Mouse (Mus musculus): Measurements from ENCODE around the gene Lin52. TPM values are rescaled to one million over a fixed set of nuclear protein-coding genes. Genes with fewer than 3 reads are reported as not detected.

The Lin52 gene
- total RNA-seq, 2 experiments from 2014 or later, result 17.4 to 20.3 TPM

DNA sequence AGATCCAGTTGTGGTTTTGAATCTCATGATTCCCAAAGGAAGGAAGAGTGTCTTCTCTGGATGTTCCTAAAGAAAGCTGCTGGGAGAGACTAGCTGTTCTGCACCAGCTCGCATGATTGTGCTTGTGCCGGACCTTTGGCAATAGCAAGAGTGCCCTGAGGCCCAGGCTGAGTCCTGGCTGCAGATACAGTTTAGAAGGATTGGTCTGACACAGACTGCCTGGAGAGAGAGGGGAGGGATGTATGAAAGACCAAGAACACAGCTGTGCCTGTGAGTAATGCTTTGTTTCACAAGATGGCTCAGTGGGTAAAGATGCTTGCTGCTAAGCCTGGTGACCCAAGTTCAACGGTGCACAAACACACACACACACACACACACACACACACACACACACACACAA, 11.6 kb downstream of the Lin52 start:
- DNase-seq (ENCODE audit: low spot score in 2 of 2), result no peak

DNA sequence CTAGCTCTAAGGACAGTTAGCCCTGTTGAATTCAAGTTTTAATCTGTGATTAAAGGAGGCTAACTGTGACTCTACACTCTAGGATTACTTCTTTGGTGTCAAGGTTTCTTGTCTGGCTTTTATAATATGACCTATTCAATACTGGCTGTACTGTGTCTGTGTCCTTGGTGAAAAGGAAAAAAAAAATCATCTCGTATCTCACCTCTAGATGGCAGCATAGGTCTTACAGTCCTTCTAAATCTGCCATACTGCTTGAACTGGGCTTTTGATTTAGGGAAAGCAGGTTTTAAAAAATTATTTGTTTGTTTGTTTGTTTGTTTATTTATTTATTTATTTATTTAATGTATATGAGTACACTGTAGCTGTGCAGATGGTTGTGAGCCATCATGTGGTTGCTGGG, 17.5 kb downstream of the Lin52 start:
- DNase-seq (ENCODE audit: low spot score in 2 of 2), result peak in 1 of 2 experiments; percentile 76

DNA sequence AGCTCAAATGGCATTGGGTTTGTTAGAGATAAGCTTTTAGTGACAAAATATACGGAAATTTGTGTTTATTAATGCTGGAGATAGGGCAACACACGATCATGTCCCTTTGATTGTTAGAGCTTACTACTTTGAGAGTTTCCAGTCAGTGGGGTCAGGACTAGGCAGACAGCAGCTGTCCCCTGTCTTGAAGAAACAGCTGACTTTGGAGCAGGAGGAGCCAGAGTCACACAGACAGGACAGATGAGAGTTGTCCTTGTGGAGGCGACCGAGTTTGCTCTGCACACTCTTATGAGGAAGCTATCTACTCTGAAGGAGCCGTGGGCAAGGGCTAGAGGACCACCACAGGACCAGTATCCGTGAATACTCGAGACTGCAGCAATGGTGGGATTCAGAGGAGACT, 27.7 kb downstream of the Lin52 start:
- no peak for DNase-seq (ENCODE audit: low spot score in 2 of 2)

DNA sequence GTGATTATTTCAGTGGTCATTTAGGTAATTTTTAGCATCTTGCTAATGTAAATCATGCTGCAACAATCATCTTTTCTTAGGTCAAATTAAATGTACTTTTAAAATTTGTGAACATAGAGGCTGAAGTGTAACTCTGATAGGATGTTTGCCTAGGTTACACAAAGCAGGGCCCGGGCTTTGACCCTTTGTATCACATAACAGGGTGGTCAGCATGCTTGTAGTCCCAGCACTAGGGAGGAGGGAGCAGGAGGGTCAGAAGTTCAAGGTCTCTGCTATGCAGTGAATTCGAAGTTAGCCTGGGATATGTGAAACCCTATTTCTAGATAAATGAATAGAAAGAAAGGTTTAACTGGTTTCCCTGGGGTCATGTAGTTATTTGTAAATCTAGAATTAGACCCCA, 30.0 kb downstream of the Lin52 start:
- no peak for DNase-seq (ENCODE audit: low spot score in 2 of 2)

DNA sequence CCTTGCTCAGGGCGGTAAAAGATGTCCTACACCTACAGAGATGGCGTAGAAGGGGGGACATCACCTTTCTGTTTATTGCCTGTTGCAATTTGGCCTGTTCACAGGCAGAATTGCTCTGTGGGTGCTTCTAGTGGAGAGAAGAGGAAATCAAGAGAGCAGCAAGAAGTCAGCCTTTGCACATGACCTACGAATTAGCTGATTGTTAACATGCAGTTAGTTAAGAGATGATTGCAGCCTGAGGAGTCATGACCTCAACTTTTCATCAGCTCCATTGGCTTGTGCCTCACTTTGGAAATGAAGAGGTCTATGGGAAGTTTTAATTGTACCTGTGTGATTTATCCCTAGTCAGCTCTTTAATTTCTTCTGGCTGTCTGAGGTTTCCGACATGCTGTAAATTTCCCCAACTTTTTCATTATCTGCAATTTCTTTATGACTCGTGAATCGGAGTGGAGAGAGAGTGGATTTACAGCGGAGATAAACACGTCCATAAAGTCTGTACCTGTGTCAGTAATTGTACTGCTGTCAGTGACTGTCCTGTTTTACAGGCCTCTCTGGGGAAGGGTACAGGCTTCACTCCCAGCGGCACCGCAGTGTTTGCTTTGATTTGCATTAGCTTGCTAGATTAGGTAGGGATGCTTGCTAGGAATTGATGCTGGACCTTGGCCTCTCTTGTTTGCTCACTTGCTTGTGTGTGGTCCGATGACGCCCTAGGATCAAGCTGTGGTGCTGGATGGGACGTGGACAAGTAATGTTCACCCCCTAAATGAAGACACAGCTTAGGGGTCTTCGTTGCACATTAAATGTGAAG, 31.8 kb downstream of the Lin52 start:
- no peak for DNase-seq (ENCODE audit: low spot score in 2 of 2)

DNA sequence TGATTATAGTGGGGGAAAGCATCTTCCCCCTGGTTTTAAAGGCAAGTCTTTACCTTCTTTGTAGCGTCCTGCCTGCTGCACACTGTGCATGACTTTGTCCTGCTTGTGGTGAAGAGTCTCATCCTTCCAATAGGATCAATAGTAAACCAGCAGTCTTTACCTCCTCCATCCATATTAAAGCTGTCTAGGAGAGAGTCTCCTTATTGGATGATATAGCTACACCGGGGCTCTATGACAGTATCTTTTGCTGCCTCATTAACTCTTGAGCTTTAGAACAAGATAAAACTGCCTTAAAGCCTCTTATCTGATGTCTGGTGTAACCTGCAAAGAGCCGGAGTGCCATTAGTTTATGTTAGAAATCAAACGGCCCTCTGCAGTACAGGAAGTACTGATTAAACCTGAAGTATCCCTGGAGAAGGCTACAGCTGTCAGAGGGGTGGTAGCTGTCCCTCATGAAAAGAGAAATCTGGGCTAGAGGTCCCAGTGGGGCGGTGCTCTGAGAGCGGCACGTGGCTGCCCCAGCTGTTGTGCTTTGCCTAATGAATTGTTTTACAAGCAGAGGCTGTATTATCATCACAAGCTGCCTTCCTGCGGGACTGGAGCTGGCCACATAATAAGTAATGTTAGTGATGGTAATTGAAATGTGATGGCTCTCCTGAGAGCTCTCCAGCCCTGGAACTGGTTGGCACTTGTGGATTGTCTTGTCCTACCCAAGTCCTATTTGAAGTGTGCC, 36.3 kb downstream of the Lin52 start:
- no peak for DNase-seq (ENCODE audit: low spot score in 2 of 2)

DNA sequence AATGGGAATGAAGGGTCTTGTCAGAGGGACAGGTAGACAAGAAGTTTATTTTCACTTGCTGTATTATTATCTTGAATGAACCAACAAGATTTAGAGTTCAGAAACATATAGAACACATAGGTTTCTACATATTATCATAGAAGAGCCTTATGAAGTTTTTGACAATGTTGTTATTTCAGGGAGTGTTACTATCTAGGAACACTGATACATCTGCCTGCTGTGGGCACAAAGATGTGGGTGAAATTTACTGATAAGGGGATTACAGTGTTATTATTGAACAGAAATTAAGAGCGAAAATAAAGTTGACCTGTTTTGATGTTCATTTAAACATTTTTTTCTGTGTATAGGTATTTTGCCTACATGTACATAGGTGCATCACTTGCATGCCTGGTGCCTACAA, 45.6 kb downstream of the Lin52 start:
- no peak for DNase-seq (ENCODE audit: low spot score in 2 of 2)

DNA sequence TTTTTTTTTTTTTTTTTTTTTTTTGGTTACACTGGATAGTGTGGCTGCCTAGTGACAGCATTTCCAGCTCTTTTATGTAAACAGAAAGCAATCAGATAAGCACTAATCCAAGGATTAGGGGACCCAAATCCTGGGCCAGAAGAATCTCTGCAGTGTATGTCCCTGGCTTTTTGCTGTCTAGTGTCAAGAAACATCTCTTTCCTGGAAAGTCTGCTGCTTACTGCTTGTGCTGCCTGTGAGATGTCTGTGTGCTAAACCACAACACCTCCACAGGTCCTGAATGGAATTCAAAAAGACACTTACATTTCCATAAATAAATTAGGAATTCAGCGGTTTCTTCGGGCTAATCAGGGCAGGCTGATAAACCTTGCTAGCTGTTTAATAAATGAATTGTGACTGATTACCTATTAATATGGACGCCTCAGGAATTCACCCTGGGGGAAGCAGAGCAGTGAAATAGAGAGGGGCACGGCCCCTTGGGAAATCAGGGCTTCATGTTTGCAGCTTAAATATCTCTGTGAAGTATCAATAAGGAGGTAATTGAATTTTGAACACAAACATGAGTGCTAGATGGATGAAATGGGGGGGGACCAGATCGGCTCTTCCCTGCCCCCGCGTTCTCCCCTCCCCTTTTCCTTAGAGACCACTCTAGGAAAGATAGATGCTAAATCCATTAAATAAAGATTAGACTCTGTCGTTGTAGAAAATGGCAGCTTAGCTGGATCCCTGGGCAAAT, 49.5 kb downstream of the Lin52 start:
- no peak for DNase-seq (ENCODE audit: low spot score in 2 of 2)

DNA sequence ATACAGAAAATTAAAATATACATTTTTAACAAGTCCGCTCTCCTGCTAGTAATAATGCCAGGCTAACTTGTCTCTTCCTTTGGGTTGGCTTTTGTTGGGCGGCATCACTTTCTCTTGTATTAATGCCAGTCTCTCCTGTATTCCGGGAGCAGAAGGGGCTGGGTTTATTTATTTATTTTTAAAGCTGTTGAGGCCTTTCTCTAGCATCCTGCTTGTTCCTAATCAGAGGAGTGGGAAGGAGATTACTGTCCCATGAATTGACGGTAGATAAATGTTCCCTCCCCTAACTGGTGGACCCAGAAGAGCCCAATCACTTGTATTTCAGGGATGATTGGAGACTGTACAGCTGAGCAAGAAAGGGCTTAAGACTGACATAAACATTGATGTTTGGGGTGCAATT, 50.1 kb downstream of the Lin52 start:
- DNase-seq (ENCODE audit: low spot score in 2 of 2), result no peak

DNA sequence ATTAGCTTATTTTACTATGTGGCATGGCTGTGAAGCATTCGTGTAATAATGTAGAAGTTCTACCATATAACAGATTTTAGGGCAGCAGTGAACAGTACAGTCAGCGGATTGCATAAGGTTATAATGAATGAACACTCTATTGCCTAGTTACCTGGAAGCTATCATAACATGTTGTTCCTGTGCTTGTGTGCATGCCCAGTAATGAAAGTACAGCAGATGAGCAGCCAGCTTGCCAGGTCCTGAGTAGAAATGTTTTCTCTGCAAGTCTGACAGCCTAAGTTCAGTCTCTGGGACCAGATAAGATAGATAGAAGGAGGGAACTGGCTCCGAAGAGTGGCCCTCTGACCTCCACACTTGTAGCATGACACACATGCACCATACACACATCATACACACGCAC, 55.6 kb downstream of the Lin52 start:
- peak in 1 of 2 experiments; percentile 64 for DNase-seq (ENCODE audit: low spot score in 2 of 2)

DNA sequence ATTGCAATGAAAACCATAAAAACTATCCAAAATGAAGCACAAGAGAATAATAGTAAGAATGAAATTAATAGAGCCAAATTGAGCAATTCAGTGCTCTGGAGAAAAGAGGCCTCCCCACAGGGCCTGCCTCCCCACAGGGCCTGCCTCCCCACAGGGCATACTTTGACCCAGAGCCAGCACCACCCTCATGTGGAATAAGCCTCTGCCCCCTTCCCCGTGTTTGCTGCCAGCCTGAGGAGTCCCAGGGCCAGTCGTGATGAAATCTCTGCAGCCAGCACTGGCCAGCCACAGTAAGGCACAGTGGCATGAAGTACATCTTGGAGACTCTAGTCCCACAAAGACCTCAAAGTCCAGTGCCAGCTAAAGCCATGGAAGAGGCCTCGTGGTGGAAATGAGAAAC, 60.8 kb downstream of the Lin52 start:
- no peak for DNase-seq (ENCODE audit: low spot score in 2 of 2)

DNA sequence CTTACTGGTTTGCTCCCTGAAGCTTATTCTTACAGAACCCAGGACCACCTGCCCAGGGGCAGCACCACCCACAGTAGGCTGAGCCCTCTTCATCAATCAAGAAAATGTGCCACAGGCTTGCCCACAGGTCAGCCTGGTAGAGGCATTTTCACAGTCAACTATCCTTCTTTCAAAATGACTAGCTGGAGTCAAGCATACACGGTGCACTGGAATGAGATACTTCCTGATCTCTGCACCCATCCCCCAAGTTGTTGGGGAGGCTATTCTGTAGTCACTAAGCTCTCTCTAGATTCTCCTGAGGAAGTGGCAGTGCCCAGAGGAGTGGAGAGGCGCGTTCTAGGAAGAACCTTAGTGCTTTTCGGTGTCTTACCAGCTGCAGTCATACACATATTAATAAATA, 64.3 kb downstream of the Lin52 start:
- no peak for DNase-seq (ENCODE audit: low spot score in 2 of 2)

DNA sequence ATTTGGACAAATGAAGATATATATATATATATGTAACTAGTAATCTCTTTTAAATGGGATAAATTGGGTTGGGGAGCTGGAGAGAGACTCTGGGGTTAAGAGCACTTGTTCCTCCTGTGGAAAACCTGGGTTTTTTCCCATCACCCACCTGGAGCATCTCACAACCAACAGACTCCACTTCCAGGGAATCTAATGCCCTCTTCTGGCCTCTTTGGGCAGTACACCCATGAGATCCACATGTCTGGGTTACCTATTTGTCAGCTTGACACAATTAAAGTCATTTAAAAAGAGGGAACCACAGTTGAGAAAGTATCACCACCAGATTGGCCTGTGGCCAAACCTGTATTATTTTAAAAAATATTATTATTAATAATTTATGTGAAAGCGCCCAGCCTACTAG, 65.4 kb downstream of the Lin52 start:
- DNase-seq (ENCODE audit: low spot score in 2 of 2), result no peak

DNA sequence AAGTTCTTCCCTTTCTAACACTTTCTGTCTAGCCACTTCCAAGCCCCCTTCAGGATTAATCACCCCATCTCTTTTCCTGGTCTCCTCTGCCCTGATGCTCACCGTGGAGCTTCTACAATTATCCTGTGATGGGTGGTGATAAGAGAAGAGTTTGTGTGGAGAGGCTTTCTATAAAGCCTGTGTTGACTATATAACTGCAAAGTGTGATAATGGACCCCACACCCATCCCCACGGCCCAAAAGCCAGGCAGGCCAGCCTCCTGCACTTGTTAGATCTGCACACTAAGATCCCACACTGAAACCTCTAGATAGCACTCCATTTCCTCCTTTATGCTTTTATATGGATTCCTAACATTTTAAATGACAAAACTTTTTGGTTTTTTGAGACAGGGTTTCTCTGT, 66.8 kb downstream of the Lin52 start:
- DNase-seq (ENCODE audit: low spot score in 2 of 2), result no peak

DNA sequence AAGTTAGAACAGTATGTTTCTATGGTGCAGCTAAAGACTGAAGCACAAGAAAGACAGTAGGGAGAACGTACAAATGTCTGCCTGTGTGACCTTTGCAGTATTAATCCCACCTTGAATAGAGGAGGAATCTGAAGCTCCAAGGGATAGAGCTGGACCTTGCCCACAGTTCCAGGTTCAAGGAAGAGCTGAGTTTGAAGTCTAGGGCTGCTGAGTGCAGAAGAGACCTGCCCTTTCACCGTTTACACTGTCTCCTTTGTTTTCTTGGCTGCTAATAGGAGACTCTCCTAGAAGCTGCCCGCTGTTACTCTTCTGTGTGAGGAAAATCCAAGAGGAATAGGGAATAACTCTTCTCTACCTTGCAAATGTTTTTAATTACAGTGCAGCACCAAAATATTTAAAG, 72.5 kb downstream of the Lin52 start:
- no peak for DNase-seq (ENCODE audit: low spot score in 2 of 2)

DNA sequence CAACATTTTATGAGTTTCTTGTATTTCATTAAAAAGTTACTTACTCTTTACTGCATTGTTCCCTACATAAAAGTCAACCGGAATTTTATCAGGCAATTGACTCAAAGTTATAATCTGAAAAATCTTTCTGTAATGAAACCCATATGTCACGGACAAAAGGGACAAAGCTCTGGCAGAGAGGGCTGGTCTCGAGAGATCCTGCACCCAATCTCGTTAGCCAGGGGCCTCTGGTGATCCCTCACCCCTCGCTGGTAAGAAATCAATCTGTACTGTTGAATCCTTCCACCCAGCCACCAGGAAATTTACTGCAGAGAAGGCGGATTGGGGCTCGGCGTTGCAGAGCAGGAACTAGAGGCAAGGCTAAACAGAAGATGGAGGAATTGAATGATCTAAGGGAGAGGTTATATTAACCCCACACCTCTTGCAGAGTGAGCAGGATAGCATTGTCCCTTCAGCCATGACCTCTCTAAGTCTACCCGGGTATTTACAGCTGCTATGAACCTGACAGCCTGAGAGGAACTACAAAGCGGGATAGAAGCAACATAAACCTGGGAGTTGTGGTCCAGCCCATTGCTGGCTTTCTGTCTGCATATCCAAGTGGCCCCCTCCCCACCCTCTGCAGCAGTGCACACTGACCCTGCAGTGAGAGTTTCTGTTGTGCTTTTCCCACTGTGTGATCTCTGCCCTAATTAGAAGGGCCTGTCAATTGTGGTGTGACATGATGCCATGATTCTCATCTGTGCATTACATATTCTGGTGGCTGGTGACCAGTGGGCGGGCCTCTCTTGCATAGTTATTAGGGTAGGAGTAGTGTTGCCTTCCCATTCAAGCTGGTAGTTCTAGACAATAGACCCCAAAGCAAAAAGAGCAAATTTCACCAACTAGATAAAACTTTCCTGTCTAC, 73.2 kb downstream of the Lin52 start:
- DNase-seq (ENCODE audit: low spot score in 2 of 2), result no peak

DNA sequence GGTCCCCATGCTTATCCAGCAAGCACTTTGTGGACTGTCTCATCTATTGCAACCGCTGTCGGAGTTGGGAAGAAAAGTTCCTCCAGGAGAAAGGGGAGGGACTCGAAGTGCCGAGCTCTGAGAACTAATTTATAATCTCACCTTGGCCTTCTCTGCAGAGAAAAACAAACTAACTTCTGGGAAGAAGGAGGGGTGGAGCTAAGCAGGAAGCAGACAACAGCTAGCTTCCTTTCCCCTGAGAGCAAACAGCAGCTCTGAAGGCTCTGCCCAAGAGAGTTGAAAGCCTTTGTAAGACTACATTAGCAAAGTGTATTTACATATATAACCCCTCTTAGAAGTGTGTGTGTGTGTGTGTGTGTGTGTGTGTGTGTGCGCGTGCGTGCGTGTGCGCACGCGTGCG, 74.2 kb downstream of the Lin52 start:
- no peak for DNase-seq (ENCODE audit: low spot score in 2 of 2)

DNA sequence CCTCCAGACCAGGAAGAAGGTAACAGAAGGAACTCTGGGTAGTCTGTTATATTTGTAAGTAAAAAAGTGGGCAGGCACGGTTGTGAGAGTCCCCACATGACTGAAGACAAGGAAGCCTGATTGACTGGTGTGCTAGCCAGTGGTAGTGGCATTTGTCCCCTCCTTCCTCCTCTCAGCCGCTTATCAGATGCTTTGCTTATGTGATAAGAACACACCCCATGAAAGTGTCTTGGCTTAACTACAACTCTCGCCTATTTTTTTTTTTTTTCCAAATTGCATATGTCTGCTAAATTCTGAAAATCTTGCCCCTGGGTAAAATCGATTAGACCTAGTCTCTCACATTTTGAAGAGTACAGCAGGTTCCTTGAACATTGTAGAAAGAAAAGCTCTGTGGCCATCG, 79.2 kb downstream of the Lin52 start:
- DNase-seq (ENCODE audit: low spot score in 2 of 2), result no peak

DNA sequence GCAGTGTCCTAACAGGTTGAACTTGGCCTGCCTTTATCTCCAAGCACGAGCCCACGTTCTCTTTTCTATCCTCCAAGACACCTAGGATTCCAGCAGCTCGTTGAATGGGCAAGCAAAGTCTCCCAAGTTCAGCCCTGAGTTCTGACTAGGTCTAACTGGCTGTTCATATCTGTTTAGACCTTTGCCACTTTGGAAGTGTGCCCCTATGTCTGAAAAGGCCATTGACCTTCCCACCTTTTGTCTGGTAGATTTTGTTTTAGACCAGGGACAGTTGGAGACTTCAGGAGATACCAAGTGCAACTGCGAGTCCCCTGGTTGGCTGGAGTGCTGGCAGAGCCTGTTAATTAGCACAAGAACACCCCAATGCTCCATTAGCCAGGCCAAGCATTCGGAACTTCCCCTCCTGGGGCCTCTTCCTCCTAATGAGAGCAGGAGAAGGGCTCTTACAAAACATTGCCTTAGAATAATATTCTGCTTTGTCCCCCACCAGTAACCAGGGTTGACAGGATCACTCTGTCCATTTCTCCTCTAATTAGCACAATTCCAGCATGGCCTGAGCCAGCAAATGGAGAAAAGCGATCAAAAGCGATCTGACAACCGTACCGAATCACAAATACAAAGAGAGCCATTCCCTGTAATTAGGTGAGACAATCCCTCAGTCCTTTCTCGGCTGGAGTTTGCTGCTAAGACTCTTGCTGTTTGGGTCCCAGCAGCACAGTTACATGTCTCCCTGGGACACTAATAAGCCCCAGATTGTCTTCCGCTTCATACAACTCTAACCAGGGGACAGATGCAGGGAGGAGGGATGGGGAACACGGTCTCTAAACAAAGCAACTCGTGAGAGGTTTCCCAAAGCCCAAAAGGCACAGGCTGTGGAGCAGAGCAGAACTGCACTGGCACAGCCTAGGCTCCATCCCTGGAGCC, 80.9 kb downstream of the Lin52 start:
- DNase-seq (ENCODE audit: low spot score in 2 of 2), result peak; percentile 48 to 67

DNA sequence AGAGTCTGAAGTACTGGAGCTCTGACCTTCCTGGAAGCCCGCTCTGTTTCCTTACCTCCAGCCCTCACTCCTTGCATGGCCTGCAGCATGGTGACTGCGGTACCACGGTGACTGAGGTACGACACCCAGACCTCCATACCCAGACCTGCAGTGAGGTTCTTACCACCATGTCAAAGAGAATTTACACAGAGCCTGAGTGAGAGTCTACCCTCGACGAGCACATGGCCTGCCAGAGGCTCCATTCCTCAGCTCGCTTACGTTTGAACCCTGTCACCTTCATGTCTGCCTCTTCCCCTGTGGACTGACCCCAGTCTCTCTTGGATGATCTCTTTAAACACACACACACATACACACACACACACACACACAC, 81.6 kb downstream of the Lin52 start:
- peak in 1 of 2 experiments; percentile 36 for DNase-seq (ENCODE audit: low spot score in 2 of 2)
